Mouse (Mus musculus) myocyte (in vitro differentiated cells): ENCODE measurements around the gene Lama2. TPM values are rescaled to one million over a fixed set of nuclear protein-coding genes. Genes with fewer than 3 reads are reported as not detected.

Source experiments
- H3K27me3 ChIP-seq: one replicate; pipeline ENCODE4 v1.6.1; 2011; ENCODE audit not compliant: control insufficient read depth, insufficient read depth, insufficient read length
- H3K36me3 ChIP-seq: one replicate; pipeline ENCODE4 v1.6.1; 2011; ENCODE audit not compliant: control insufficient read depth, insufficient read depth
- H3K4me2 ChIP-seq: one replicate; pipeline ENCODE4 v1.6.1; 2011; ENCODE audit warnings: low read depth, control low read depth
- H3K4me3 ChIP-seq: one replicate; pipeline ENCODE4 v1.5.1; 2011; ENCODE audit warnings: mild to moderate bottlenecking, control low read depth, moderate library complexity
- H3K79me2 ChIP-seq: one replicate; pipeline ENCODE4 v1.6.1; 2011; ENCODE audit not compliant: control insufficient read depth, insufficient read depth
- H3ac ChIP-seq: one replicate; pipeline ENCODE4 v1.6.1; 2011; ENCODE audit not compliant: control insufficient read depth, insufficient read length
- CEBPB ChIP-seq: IDR thresholded peaks from 2 replicates; pipeline ENCODE4 v1.6.1; 2011; ENCODE audit warnings: mild to moderate bottlenecking, moderate library complexity; ENCODE audit not compliant: poor library complexity, insufficient read depth, severe bottlenecking
- E2F4 ChIP-seq: IDR thresholded peaks from one replicate; pipeline ENCODE4 v1.6.1; 2011; ENCODE audit warnings: mild to moderate bottlenecking, control low read depth, moderate library complexity; ENCODE audit not compliant: insufficient read depth
- MAX ChIP-seq: IDR thresholded peaks from one replicate; pipeline ENCODE4 v1.6.1; 2011; ENCODE audit warnings: low read depth, mild to moderate bottlenecking, control low read depth
- MYOD1 ChIP-seq, 3 experiments: IDR thresholded peaks; one replicate each; pipeline ENCODE4 v1.6.1; 2011; ENCODE audit warnings: control low read depth in 2 of 3, low read depth in 2 of 3, mild to moderate bottlenecking in 2 of 3, moderate library complexity in 1 of 3; ENCODE audit not compliant: insufficient read length in 2 of 3, control insufficient read depth in 1 of 3
- MYOG ChIP-seq, 3 experiments: IDR thresholded peaks; one replicate each; pipeline ENCODE4 v1.6.1; 2011; ENCODE audit warnings: control low read depth in 2 of 3, low read depth in 2 of 3, mild to moderate bottlenecking in 2 of 3; ENCODE audit not compliant: insufficient read length in 2 of 3, control insufficient read depth in 1 of 3, insufficient read depth in 1 of 3
- POLR2A ChIP-seq: IDR thresholded peaks from one replicate; pipeline ENCODE4 v1.6.1; 2011; ENCODE audit warnings: low read depth, mild to moderate bottlenecking, control low read depth, moderate library complexity; ENCODE audit not compliant: insufficient read length
- POLR2AphosphoS2 ChIP-seq: IDR thresholded peaks from one replicate; pipeline ENCODE4 v1.6.1; 2011; ENCODE audit warnings: low read depth, control low read depth; ENCODE audit not compliant: insufficient read length
- REST ChIP-seq: IDR thresholded peaks from one replicate; pipeline ENCODE4 v1.6.1; 2011; ENCODE audit warnings: mild to moderate bottlenecking, control low read depth, moderate library complexity; ENCODE audit not compliant: insufficient read depth, insufficient read length
- SRF ChIP-seq: IDR thresholded peaks from one replicate; pipeline ENCODE4 v1.6.1; 2011; ENCODE audit warnings: low read depth; ENCODE audit not compliant: control insufficient read depth, insufficient read length
- TCF12 ChIP-seq: IDR thresholded peaks from one replicate; pipeline ENCODE4 v1.6.1; 2011; ENCODE audit warnings: mild to moderate bottlenecking, control low read depth; ENCODE audit not compliant: poor library complexity, insufficient read depth, severe bottlenecking
- TCF3 ChIP-seq: IDR thresholded peaks from one replicate; pipeline ENCODE4 v1.6.1; 2011; ENCODE audit warnings: low read depth, control low read depth; ENCODE audit not compliant: insufficient read length
- USF1 ChIP-seq: IDR thresholded peaks from one replicate; pipeline ENCODE4 v1.6.1; 2011; ENCODE audit warnings: low read depth, mild to moderate bottlenecking, control low read depth, moderate library complexity
- polyA plus RNA-seq: library from polyadenylated mRNA; unstranded; fragments of >200 nt; fragmentation: generic; extraction: Trizol; gene quantifications from one replicate; pipeline ENCODE4 v1.2.1, GENCODE M21; 2012; ENCODE audit warnings: missing spikeins

Gene Lama2
- polyA plus RNA-seq, 1 experiment, result 15.1 TPM

GRCm38 (mm10) chr10:27116938-27117647 lies 502.5 kb downstream of the Lama2 start:
- Histone ChIP-seq H3K4me2 (peak overlapping the region; percentile 43), H3ac (no peak overlapping the region), H3K36me3 (no peaks in the 10 kb centered on the region), H3K4me3 (no peak overlapping the region), H3K27me3 (no peaks in the 10 kb centered on the region), H3K79me2 (no peaks in the 10 kb centered on the region)
- no peak for TF ChIP-seq POLR2A
- no peak for TF ChIP-seq REST
- TF ChIP-seq USF1, result no peak
- no peak for TF ChIP-seq TCF3
- TF ChIP-seq SRF, result no peak
- TF ChIP-seq CEBPB, result no peak
- no peak for TF ChIP-seq MAX
- no peak for TF ChIP-seq E2F4
- no peak for TF ChIP-seq POLR2AphosphoS2
- no peak for TF ChIP-seq TCF12
- TF ChIP-seq MYOD1 (IDR thresholded peaks at IDR 0.05; ENCODE audit: control insufficient read depth in 1 of 3, insufficient read length in 2 of 3, low read depth in 2 of 3), result no peak
- no peak for TF ChIP-seq MYOG (IDR thresholded peaks at IDR 0.05; ENCODE audit: control insufficient read depth in 1 of 3, insufficient read depth in 1 of 3, insufficient read length in 2 of 3, low read depth in 2 of 3)

- no peak overlapping the region for H3ac ChIP-seq
- no peaks in the 10 kb centered on the region for H3K27me3 ChIP-seq
- TF ChIP-seq MYOG (IDR thresholded peaks at IDR 0.05; ENCODE audit: control insufficient read depth in 1 of 3, insufficient read depth in 1 of 3, insufficient read length in 2 of 3, low read depth in 2 of 3), result no peak
- TF ChIP-seq TCF12, result no peak
- TF ChIP-seq POLR2A, result no peak
- TF ChIP-seq TCF3, result no peak
- no peak for TF ChIP-seq REST
- TF ChIP-seq SRF, result no peak
- no peak for TF ChIP-seq E2F4
- TF ChIP-seq USF1, result no peak
- no peak for TF ChIP-seq MYOD1 (IDR thresholded peaks at IDR 0.05; ENCODE audit: control insufficient read depth in 1 of 3, insufficient read length in 2 of 3, low read depth in 2 of 3)
- no peak for TF ChIP-seq POLR2AphosphoS2
- no peak for TF ChIP-seq MAX
- TF ChIP-seq CEBPB, result no peak
- no peak overlapping the region for H3K4me2 ChIP-seq
- no peak overlapping the region for H3K4me3 ChIP-seq
- no peaks in the 10 kb centered on the region for H3K79me2 ChIP-seq
- H3K36me3 ChIP-seq, result no peaks in the 10 kb centered on the region
These were observed 505.4 kb downstream of the Lama2 start for GRCm38 (mm10) chr10:27114131-27114530.

DNA sequence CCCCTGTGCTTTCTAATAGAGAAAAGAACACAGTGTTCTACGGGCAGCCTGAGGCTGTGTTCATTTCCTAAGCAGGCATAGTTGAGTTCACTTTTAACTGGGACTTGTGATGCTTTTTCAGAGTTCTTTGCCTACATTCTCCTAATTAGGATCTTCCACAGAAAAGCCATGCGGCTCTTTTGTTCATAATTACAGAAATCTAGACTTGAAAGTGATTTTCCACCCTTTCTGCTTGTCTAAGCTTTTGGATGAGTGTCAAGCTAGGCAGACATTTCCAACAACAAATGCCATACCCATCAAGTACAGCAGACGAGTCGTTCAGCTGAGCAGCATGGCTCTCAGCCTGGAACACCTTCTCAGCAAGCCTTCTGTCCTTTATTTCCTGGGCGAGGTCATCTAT lies 515.7 kb downstream of the Lama2 start:
- TF ChIP-seq CEBPB, result no peak
- TF ChIP-seq POLR2AphosphoS2, result no peak
- TF ChIP-seq TCF3, result no peak
- no peak for TF ChIP-seq REST
- TF ChIP-seq MYOD1 (IDR thresholded peaks at IDR 0.05; ENCODE audit: control insufficient read depth in 1 of 3, insufficient read length in 2 of 3, low read depth in 2 of 3), result no peak
- no peak for TF ChIP-seq MYOG (IDR thresholded peaks at IDR 0.05; ENCODE audit: control insufficient read depth in 1 of 3, insufficient read depth in 1 of 3, insufficient read length in 2 of 3, low read depth in 2 of 3)
- TF ChIP-seq TCF12, result no peak
- TF ChIP-seq SRF, result no peak
- TF ChIP-seq E2F4, result no peak
- no peak for TF ChIP-seq USF1
- no peak for TF ChIP-seq MAX
- TF ChIP-seq POLR2A, result no peak
- no peaks in the 10 kb centered on the region for H3K79me2 ChIP-seq
- H3K4me3 ChIP-seq, result no peak overlapping the region
- H3K36me3 ChIP-seq, result peaks cover 6% of the 10 kb centered on the region
- H3K27me3 ChIP-seq, result no peaks in the 10 kb centered on the region
- no peak overlapping the region for H3K4me2 ChIP-seq
- no peak overlapping the region for H3ac ChIP-seq

- no peaks in the 10 kb centered on the region for H3K79me2 ChIP-seq
- no peak overlapping the region for H3K4me3 ChIP-seq
- TF ChIP-seq CEBPB (peak; percentile 72), USF1 (peak; percentile 91), SRF (no peak), POLR2A (no peak)
- no peaks in the 10 kb centered on the region for H3K27me3 ChIP-seq
- H3K4me2 ChIP-seq, result peak overlapping the region; percentile 36
- H3ac ChIP-seq, result no peak overlapping the region
- H3K36me3 ChIP-seq, result peaks cover 6% of the 10 kb centered on the region
These were observed 517.7 kb downstream of the Lama2 start for GRCm38 (mm10) chr10:27101800-27102353.

- Histone ChIP-seq H3ac (no peak overlapping the region), H3K27me3 (no peaks in the 10 kb centered on the region), H3K4me2 (no peak overlapping the region), H3K4me3 (no peak overlapping the region), H3K36me3 (no peaks in the 10 kb centered on the region), H3K79me2 (no peaks in the 10 kb centered on the region)
- no peak for TF ChIP-seq REST
- TF ChIP-seq SRF, result no peak
- no peak for TF ChIP-seq E2F4
- no peak for TF ChIP-seq TCF3
- no peak for TF ChIP-seq MAX
- no peak for TF ChIP-seq POLR2AphosphoS2
- TF ChIP-seq MYOD1 (IDR thresholded peaks at IDR 0.05; ENCODE audit: control insufficient read depth in 1 of 3, insufficient read length in 2 of 3, low read depth in 2 of 3), result no peak
- TF ChIP-seq MYOG (IDR thresholded peaks at IDR 0.05; ENCODE audit: control insufficient read depth in 1 of 3, insufficient read depth in 1 of 3, insufficient read length in 2 of 3, low read depth in 2 of 3), result no peak
- TF ChIP-seq POLR2A, result no peak
- no peak for TF ChIP-seq CEBPB
- no peak for TF ChIP-seq TCF12
- no peak for TF ChIP-seq USF1
These were observed 542.4 kb downstream of the Lama2 start for GRCm38 (mm10) chr10:27077113-27077512.
